Mouse (Mus musculus) adrenal gland, postnatal 10 days (tissue): ENCODE measurements around the gene B3gnt6. TPM values are rescaled to one million over a fixed set of nuclear protein-coding genes. Genes with fewer than 3 reads are reported as not detected.
A peak's percentile ranks its signal among the peaks of the same experiment; 100 is the strongest.

Experiments
- DNase-seq: peaks from one replicate; pipeline ENCODE4 v3.0.0; 2021; ENCODE audit warnings: mixed read lengths
- total RNA-seq, 2 experiments: library from RNA; stranded (reverse); gene quantifications; 2 replicates each; pipeline ENCODE4 v1.2.3; 2021

B3gnt6 gene
- total RNA-seq, 2 experiments from 2014 or later = 2.3 to 3.3 TPM

DNA sequence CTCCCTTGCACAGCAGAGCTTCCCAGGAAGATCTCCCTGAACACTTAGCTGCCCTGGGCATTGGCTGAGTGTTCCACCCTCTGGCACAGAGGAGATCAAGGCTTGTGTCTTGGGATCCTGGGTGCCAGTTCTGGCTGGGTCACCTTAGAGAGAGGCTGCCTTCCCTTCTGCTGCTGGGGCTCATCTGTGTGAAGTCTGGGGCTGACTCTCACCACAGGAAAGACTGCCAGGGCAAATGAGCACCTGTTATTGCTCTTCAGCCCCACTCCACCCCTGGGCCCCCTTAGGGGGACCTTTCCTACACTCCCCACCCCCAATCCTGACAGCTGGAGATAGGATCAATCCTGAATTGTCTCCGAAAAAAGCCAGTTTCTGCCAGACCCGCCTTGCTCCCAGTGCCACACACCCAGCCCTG, 22.2 kb downstream of the B3gnt6 start:
- DNase-seq = no peak

DNA sequence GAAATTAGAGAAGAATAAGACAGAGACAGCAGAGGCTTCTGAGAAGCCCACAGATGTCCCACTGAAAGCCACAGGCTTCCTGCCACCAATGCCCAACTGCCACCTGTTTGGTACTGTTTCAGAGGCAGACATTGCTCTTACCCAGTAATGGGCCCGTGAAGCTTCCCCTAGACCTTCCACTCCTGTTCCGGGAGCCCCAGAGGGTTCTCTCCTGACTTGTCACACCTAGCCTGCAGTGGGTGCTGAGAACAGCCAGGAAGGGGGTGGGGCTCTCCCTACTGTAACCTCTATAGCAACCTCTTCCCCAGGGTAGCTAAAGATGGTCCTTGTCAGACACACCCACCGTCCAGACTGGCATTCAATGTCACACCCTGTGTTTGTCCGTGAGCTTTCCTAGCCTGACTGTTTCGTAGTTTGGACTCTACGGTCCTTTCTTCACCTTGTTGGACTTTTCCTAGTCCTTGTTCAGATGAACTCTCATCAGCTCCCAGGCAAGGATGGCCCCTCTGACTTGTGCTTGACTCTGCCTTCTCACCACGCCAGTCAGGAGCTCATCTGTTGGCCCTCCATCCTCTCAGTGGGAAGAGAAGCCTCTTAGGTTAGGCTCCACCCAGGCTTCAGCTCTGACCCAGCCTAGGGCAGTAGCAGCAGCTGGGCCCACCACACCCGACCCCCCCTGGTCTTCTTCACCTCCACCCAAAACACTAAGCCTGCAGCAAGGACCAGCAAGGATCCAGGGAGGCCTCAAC, 22.8 kb downstream of the B3gnt6 start:
- DNase-seq = no peak

DNA sequence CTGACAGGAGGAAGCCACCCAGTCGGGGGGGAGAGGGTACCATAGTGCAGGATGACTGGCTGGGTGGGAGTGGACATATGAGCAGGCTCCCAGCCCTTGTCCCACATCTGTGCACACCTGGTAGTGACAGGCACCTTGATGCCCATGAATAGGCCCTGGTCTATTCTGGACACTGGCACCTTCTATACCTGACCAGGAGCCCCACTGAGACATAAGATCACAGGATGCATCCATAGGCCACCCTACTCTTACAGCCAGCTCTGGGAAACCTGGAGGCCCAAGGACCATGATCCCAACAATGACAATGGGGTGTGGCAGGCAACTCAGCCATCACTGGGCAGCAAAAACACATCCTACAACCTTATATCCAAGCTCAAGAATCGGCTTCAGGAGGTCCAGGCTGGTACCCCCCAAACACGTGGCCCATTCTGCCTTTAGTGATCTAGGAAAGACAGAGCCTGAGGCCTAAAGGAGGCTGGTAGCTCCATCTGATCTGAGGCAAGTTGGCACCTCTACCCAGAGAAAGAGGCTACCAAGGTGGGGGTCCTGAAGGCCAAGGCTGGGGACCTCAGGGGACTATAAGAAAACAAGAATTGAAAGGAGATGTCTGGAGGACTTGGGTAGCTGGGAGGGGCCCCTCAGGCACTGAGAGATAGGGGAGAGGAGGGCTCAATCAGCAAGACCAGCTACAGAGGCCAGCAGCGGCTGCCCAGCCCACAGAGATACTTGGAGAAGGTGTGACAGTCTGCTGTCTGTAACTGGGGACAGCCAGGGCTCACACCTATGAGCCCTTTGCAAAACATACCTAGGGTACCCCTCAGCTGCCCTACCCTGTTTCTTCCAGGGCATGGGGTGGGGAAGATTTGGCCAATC, 24.2 kb downstream of the B3gnt6 start:
- no peak for DNase-seq

GRCm38 (mm10) chr7:98173408-98173807, 25.9 kb downstream of the B3gnt6 start:
- no peak for DNase-seq

- no peak for DNase-seq
These were observed 26.6 kb downstream of the B3gnt6 start for GRCm38 (mm10) chr7:98172661-98173060.

GRCm38 (mm10) chr7:98171141-98172073, 27.9 kb downstream of the B3gnt6 start:
- peak; percentile 32 for DNase-seq

DNA sequence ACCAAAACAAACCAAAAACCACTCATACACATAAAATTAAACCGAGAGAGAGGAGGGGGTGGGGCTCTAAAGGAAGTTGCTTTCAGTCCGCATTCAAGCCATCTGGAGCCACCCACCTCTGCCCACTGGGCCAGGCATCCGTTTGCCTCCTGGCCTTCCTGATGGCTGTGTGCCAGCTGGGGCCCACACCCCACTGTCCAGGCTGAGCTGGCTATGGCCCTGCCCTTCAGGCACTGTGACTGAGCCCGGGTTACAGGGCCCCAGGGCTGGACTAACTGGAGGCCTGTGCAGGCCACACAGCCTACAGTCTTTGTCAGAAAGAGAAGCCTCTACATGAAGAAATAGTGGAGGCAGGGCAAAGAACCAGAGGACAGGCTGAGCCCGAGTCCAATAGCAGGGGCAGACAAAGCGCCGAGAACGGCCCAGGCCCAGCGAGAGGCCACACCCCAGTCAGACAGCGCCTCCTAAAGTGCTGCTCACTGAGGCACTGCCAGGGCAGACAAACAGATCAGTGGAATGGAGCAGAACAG, 34.2 kb downstream of the B3gnt6 start:
- no peak for DNase-seq

DNA sequence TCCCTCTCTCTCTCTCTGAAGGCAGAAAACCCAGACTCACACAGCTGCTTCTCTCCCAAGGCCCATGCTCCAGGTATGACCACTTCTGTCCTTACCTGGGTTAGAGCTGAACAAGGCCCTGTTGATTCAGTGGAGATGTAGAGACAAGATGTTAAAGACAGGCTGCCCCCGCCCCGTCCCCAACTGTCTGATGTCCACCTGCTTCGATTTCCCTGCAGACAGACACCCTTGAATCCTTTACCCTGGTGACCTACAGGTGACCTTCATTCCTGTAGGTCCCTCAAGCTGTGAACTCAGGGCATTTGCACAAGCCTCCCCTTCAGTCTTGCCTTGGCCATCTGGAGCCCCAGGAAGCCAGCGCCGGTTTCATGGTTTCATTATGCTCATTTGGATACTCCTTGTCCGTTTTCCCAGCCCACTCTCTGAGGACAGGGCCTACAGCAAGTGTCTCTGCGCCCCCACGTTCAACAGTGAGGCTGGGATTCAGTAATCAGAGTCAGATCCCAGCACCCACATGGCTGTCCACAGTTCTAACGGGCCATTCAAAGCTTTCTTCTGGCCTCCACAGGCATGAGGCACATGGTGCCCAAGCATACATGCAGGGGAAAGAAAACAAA, 34.8 kb downstream of the B3gnt6 start:
- DNase-seq = no peak

- peak; percentile 49 for DNase-seq
These were observed 35.6 kb downstream of the B3gnt6 start for GRCm38 (mm10) chr7:98163700-98164099.

- DNase-seq = no peak
These were observed 37.0 kb downstream of the B3gnt6 start for GRCm38 (mm10) chr7:98162239-98162638.

DNA sequence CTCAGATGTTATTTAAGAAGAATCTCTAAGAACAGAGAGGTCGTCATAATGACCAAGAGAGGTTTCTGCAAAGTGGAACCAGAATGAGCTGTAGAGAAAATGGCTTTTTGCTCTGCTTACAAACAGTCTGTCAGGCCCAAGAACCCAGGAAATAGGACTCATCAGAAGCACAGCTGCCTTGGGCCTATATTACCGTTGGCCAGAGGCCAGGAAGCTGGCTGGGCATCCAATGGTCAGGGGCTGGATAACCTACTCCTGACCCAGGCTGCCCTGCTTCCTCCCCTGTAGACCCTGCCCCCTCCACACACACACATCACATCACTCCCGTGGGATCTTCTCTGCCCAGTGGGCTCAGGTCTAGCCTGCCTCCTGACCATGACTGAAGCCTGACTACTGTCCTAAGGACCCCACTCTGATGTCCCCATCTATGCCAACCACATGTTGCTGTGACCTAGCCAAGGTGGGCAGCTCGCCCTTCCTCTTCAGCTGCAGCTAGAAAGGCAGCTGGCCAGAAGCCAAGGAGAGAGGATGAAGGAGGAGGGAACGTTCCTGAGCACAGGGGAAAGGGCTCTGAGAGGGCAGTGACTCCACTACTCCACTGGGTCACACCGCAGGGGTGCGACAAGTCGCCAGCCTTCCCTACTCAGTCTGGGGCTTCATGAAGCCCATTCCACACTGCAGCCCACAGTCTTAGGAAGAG, 39.1 kb downstream of the B3gnt6 start:
- no peak for DNase-seq

GRCm38 (mm10) chr7:98158481-98158880, 40.8 kb downstream of the B3gnt6 start:
- DNase-seq = no peak

GRCm38 (mm10) chr7:98157636-98158332, 41.5 kb downstream of the B3gnt6 start:
- no peak for DNase-seq

- DNase-seq = peak; percentile 51
These were observed 43.0 kb downstream of the B3gnt6 start for GRCm38 (mm10) chr7:98156280-98156665.

- peak; percentile 80 for DNase-seq
These were observed 43.6 kb downstream of the B3gnt6 start for GRCm38 (mm10) chr7:98155546-98156279.

DNA sequence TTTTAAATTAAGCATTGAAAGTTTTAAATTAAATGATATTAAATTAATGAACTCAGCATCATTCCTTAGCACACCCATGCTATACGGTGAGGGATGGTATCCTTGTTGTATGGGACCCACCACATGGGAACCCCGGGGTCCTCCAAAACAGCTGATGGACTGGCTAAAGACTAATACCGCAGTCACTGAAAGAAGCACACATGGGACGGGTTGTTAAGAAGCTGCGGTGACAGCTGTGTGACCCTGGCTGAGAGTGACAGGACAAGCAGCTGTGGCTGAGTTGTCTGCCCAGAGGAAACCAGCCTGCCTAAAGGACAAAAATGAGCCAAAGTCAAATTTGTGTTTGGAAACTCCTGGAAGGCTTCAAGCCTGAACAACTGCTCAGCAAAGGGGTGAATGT, 45.4 kb downstream of the B3gnt6 start:
- no peak for DNase-seq

GRCm38 (mm10) chr7:98153345-98153744, 45.9 kb downstream of the B3gnt6 start:
- DNase-seq = no peak

GRCm38 (mm10) chr7:98152400-98152799, 46.9 kb downstream of the B3gnt6 start:
- peak; percentile 43 for DNase-seq

DNA sequence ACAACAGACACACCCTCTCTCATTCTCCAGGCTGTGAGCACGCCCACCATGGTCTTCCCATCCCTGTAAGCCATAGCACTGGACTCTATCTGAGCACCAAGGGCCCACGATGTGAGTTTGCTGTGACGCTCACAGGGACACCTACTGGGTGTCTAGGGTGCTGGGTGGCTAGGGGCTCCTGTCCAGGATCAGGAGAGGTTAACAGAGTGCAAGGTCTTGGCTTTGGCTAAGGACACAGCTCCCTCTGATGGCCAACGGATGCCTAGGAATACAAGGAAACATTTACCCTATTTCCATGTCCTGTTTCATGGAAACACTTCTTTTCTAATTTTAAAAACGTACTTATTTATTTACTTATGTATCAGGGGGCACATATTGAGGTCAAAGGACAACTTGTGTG, 48.8 kb downstream of the B3gnt6 start:
- DNase-seq = peak; percentile 62

- DNase-seq = no peak
These were observed 49.5 kb downstream of the B3gnt6 start for GRCm38 (mm10) chr7:98149802-98150201.
